ENCODE assay signal across 29 mouse cellular contexts in the genomic region with DNA sequence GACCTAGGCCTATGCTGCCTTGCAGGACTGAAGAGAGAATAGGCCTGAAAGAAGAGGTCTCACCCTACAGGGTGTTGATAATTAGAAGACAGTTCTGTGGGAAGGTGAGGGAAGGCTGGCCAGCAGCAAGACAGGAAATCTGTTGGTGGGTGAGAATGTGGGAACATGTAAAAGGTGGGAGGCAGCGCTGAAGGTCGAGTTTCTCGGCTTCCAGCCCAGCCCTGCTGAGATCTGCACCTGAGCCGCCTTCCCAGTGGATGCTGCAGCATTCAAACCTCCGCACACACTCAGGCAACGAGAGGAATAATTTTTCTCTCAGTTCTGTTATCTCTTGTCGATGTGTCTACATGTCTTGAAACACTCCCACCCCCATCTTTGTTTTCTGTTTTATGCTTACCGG.
DNase-seq lines count a peak whose midpoint lies in the region; ATAC-seq lines count a peak whose summit lies in the region.
"Had no signal": no experiment of that assay in that cellular context is flagged by ENCODE, and none has a peak within 500 bp of the region (broad histone marks: within the 10 kb centered on the region; RNA-seq: fewer than 3 reads in every experiment).

No protein-coding gene starts in this region.

- H3K9ac ChIP-seq in heart, embryonic 13.5 days, result no peak overlapping the region
- H3K9ac ChIP-seq: embryonic facial prominence, embryonic 15.5 days; hindbrain, embryonic 14.5 days; limb, embryonic 12.5 days; liver, postnatal 0 days; neural tube, embryonic 13.5 days had no signal

- intact Hi-C loops in heart, postnatal 36 days (cut with DNase I), result no loop called here

- 45% methylated on average over 8 of the region's 8 CpGs for WGBS in heart, embryonic 13.5 days

- H3K27me3 ChIP-seq in heart, embryonic 13.5 days (replicated peaks), result no peaks in the 10 kb centered on the region
- H3K27me3 ChIP-seq: embryonic facial prominence, embryonic 15.5 days; limb, embryonic 12.5 days; neural tube, embryonic 13.5 days had no signal

- H3K36me3 ChIP-seq in heart, embryonic 13.5 days, result no peaks in the 10 kb centered on the region
- H3K36me3 ChIP-seq: embryonic facial prominence, embryonic 15.5 days; limb, embryonic 12.5 days; neural tube, embryonic 13.5 days had no signal

- peaks cover 39% of the 10 kb centered on the region for H3K4me1 ChIP-seq in heart, embryonic 13.5 days
- H3K4me1 ChIP-seq: embryonic facial prominence, embryonic 15.5 days; limb, embryonic 12.5 days had no signal

- no peak overlapping the region for H3K4me3 ChIP-seq in heart, embryonic 13.5 days
- H3K4me3 ChIP-seq: embryonic facial prominence, embryonic 15.5 days; limb, embryonic 12.5 days; myocyte; neural tube, embryonic 13.5 days had no signal

- no peak overlapping the region for H3K4me2 ChIP-seq in heart, embryonic 13.5 days
- H3K4me2 ChIP-seq: embryonic facial prominence, embryonic 15.5 days; heart, embryonic 11.5 days; hindbrain, embryonic 14.5 days; limb, embryonic 12.5 days; liver, embryonic 11.5 days; neural tube, embryonic 13.5 days had no signal

- no peak for ATAC-seq in heart, embryonic 13.5 days (ENCODE audit: extremely low read depth, insufficient number of reproducible peaks, low FRiP score, low TSS enrichment)
- ATAC-seq: CD4-positive, CD25-positive, alpha-beta regulatory T cell, adult 4 months; forebrain, embryonic 14.5 days; inflammation-experienced regulatory T-cells, adult 6 months; liver, postnatal 0 days; lung, postnatal 0 days; midbrain, embryonic 16.5 days had no signal

- H3K9me3 ChIP-seq in heart, embryonic 13.5 days, result no peaks in the 10 kb centered on the region
- H3K9me3 ChIP-seq: embryonic facial prominence, embryonic 15.5 days; limb, embryonic 12.5 days; neural tube, embryonic 13.5 days had no signal

- peak overlapping the region; percentile 36; the same call in 1 of the 2 replicates for H3K27ac ChIP-seq in heart, embryonic 13.5 days (replicated peaks)
- H3K27ac ChIP-seq: embryonic facial prominence, embryonic 15.5 days; hindbrain, embryonic 14.5 days; limb, embryonic 12.5 days; macrophage; neural tube, embryonic 13.5 days had no signal

- peak; percentile 24 to 52 for DNase-seq in cerebellum, postnatal 10 days
- DNase-seq in cerebellum, adult 11-12 months, result no peak
- DNase-seq in heart, postnatal 36 days, result no peak
- DNase-seq in right cerebral cortex, adult 2 months (ENCODE audit: low spot score in 2 of 2), result peak; percentile 41 to 59
- DNase-seq in right cerebral cortex, postnatal 14 days, result no peak
- DNase-seq in telencephalon, adult 2 months (ENCODE audit: low read depth, low spot score), result peak; percentile 31
- no peak for DNase-seq in adrenal gland, adult 8-10 months
- DNase-seq: adrenal gland, postnatal 25 days; gastrocnemius, postnatal 10 days; heart, postnatal 10 days; kidney, adult 2 months; kidney, postnatal 10 days; liver, postnatal 0 days; retina, postnatal 1 day; thymus, postnatal 36 days had no signal

Comparison
In these comparisons a context has a peak if more than half of its experiments do, and no peak if none do; other contexts are left out.
1. DNase-seq: peak in cerebellum, postnatal 10 days (2 of 2), right cerebral cortex, adult 2 months (2 of 2) and telencephalon, adult 2 months (single experiment); none in cerebellum, adult 11-12 months (single experiment), heart, postnatal 36 days (0 of 2), right cerebral cortex, postnatal 14 days (single experiment) and adrenal gland, adult 8-10 months (single experiment).